Mouse (Mus musculus): ENCODE measurements around the gene Nkrf.

Gene Nkrf

DNA sequence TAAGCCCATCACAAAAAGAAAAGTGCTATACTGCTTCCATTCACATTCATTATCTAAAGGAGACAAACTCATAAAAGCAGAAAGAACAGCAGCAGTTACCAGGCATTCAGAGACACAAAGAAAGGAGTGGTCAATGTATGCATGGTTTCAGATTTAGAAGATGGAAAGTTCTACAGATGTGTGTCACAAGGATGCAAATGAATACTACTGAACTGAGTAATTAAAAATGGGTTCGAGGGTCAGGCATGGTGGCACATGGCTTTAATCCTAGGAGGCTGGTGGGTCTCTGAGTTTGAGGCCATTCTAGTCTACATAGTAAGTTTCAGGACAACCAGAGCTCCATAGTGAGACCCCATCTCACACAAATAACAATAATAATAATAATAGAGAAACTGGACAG lies 55.5 kb downstream of the Nkrf start:
- no peak for DNase-seq

DNA sequence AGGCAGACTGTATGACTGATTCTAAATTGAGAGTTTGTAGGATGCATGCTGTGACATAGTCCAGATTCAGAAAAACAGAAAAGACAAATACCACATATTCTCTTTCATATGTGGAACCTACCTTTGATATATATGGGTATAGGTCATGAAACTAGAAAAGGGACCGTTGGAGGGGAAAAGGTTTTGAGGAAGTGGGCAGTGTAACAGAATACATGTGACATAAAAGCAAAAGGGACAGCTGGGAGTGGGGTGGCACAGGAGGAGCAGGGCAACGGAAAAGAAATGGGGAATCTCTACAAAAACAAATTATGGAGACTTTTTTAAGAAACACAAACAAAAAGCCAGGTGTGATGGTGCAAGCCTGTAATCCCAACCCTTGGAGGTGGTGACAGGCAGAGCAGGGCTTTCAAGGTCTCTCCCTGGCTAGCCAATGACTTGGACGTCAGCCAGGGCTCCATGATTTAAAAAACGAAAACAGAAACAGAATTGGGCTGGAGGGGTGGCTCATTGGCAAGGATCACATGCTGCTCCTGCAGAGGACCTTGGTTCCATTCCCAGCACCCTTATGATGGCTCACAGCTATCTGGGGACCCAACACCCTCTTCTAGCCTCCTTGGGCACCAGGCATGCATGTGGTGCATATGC lies 59.2 kb downstream of the Nkrf start:
- DNase-seq, result no peak

DNA sequence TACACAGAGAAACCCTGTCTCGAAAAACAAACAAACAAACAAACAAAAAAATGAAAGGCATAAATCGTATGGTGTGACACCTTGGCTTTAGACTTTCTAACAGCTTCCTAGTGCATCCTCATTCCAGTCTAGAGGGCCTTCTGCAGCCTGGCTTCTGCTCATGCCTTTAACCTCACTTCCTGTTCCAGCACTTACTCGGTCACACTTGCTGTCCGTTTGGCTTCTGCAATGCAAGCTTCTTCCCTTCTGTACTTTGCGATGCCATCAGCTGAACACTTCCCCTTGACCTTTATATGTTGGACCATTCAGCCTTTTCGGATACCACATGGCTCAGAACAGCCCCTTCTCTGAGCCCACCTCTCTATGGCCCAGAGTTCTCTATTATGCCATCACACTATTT lies 61.0 kb downstream of the Nkrf start:
- no peak for DNase-seq

DNA sequence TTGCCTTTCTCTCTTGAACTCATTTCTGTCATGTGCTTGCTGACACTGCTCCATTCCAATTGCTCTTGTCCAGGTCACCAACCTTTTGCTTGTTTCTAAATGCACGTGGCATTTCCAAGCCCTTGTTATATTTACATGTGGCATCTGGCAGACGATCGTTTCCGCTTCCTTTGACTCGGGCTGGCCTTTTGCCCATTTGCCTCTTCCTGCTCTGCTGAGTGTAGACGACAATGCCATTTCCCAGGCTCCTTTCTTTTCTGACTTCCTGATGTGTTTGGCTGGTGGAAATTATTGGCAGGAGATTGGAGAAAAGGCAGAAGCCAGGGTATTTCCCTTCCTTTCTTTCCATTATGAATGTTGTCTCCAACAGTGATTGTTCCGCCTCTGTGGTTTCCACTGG lies 63.3 kb downstream of the Nkrf start:
- no peak for DNase-seq

All from cerebellum, adult 11 months (tissue).